Mouse (Mus musculus) lung, adult 2 months (tissue): ENCODE results near the gene Mesp1.

Experiments
- CTCF ChIP-seq: fragments of 200-500 bp; IDR thresholded peaks from 2 replicates; pipeline ENCODE4 v1.5.1; 2011; ENCODE audit warnings: mild to moderate bottlenecking, low read length, control low read depth; ENCODE audit not compliant: insufficient read depth
- POLR2A ChIP-seq: fragments of 200-500 bp; IDR thresholded peaks from 2 replicates; pipeline ENCODE4 v1.6.1; 2011; ENCODE audit warnings: low read depth, mild to moderate bottlenecking, control low read depth, low read length, borderline replicate concordance; ENCODE audit errors: extremely low read depth

DNA sequence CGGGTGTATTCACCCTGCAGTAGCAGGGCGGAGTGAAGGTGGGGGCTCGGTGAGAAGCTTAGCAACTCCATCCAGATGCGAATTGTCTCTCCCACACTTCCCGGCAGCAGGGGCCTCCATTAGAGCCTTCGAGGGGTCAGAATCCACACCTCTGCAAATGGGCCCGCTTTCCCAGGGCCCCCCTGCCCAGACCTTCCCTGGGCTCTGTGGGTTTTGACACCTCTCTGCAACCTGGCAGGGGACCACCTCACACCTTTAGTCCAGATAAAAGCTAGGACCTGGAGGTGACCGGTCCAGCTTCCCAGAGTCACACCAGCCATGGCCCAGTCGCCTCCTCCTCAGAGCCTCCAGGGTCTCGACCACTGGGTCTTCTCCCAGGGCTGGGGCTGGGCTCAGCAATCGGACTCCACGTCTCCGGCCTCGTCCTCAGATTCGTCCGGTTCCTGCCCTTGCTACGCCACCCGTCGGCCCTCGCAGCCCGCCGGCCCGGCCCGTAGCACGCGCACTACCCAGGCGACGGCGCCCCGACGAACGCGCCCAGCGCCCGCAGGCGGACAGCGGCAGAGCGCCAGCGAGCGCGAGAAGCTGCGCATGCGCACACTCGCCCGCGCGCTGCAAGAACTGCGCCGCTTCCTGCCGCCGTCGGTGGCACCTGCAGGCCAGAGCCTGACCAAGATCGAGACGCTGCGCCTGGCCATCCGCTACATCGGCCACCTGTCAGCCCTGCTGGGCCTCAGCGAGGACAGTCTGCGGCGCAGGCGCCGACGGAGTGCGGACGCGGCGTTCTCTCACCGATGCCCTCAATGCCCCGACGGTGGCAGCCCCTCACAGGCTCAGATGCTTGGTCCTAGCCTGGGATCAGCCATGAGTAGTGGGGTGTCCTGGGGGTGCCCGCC, 17.3 kb upstream of the Mesp1 start, which contains the start of gene Mesp2:
- TF ChIP-seq CTCF (no peak), POLR2A (no peak)
